Mouse (Mus musculus) lung, adult 2 months (tissue): ENCODE data around the gene Poll.

Experiments
- CTCF ChIP-seq: fragments of 200-500 bp; IDR thresholded peaks from 2 replicates; pipeline ENCODE4 v1.5.1; 2011; ENCODE audit warnings: mild to moderate bottlenecking, low read length, control low read depth; ENCODE audit not compliant: insufficient read depth
- POLR2A ChIP-seq: fragments of 200-500 bp; IDR thresholded peaks from 2 replicates; pipeline ENCODE4 v1.6.1; 2011; ENCODE audit warnings: low read depth, mild to moderate bottlenecking, control low read depth, low read length, borderline replicate concordance; ENCODE audit errors: extremely low read depth

GRCm38 (mm10) chr19:45587509-45588292, 27.4 kb upstream of the Poll start:
- TF ChIP-seq POLR2A (no peak), CTCF (no peak)
